Mouse (Mus musculus) thymus, postnatal 36 days (tissue): ENCODE data around the gene Cecr2.
"Not testable (repeated sequence)": the region's sequence is repeated elsewhere in the genome, so short reads cannot be mapped to it uniquely, and the experiment has no call there.

Source experiments
- DNase-seq, 2 experiments: peaks; one replicate each; pipeline ENCODE4 v3.0.0; 2022; ENCODE audit warnings: mixed read lengths in 2 of 2

The Cecr2 gene

DNA sequence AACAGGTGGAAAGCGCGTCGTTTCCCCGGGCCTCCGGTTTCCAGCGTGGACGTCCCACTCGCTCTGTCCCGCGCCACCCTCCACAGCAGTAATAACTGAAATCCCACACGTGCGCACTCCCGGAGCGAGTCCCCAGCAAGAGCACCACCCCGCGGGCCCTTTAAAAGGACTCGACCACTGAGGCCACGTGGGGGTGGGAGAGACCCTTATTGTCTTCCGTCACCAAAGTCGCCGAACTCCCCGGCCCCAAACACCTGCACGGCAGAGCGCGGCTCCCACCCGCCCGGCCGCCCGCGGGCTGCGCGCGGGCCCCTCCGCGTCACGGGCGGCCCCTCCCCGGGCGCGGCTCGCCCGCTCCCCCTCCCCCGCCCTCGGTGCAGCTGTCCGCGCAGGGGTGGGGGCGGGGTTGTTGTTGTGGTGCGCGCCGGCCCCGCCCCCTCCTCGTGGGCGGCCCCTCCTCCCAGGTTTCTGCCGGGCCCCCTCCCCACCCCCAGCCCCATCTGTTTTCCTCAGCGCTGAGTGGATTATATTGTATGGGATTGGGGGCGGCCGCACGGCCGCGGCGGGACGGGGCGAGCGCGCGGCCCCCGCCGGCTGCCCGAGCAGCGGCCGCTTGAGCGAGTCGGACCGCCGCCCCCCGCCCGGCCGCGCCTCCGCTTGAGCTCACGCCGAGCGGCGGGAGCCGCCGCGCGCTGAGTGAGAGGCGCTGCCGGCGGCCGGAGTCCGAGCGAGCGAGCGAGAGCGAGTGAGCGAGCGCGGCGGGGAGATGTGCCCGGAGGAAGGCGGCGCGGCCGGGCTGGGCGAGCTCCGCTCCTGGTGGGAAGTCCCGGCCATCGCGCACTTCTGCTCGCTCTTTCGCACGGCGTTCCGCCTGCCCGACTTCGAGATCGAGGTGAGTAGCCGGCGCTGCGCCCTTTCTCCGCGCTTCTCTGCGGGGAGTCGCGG, at the start of gene Cecr2:
Cecr2 (plus strand) TSS at position 554 of the 945 bp plus-strand sequence.
- DNase-seq = peak; percentile 57 to 70

- DNase-seq = peak in 1 of 2 experiments; percentile 6
These were observed 48.6 kb upstream of the Cecr2 start for GRCm38 (mm10) chr6:120617586-120617985.

DNA sequence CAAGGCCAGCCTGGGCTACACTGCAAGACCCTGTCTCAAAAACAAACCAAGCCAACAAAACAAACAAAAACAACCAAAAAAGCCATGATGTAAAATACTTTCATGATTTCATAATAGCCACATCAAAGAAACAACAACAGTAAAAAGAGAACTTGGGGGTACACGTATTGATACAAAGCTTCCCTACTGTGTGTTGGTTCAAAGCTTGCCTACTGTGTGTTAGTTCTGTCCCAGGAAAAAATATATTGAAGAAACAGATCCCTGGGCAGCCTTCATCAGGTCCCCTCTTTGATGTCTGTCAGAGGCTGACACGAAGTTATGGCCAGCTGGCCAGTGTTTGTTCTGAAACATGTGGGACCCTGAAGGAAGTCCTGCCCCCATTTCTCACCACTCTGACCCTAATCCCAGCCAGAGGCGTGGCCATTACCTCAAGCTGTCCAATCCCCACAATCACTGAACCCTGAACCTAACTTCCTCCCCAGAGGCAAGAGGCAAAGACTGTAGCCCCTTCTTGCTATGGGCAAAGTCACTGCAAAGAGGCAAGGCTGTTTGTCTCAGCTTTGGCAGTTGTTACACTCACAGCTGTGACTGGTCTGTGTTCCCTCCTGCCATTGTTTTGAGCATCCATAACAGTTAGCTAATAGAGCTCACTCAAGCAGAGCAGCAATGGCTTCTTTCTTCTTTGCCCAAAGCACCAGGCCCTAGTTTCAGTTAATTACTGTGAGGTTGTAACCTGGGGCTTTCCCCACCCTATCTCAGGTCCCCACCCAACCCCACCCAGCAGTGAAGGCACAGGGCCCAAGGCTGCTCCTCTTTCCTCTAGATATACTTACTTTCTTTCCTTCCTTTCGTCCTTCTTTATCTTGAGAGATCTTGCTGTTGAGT, 47.4 kb upstream of the Cecr2 start:
- DNase-seq = no peak

- DNase-seq = no peak
These were observed 46.0 kb upstream of the Cecr2 start for GRCm38 (mm10) chr6:120620193-120620592.

DNA sequence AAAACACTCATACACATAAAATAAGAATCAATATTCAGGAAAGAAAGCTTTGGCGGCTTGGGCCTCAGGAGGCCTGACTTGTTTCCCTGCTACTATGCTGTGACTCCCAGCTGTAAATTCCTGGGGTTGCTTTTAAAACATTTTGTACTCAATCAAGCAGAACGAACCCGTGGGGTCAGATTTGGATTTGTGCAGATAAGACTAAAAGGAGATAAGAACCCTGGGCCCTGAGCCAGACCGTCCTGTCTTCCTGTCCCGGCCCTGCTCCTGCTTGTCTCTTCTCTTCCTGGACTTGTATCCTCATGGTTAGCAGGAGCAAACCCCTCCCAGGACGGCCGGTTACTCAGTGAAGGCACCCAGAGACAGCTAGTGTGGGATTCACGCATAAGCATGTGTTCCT, 41.1 kb upstream of the Cecr2 start:
- no peak for DNase-seq

DNA sequence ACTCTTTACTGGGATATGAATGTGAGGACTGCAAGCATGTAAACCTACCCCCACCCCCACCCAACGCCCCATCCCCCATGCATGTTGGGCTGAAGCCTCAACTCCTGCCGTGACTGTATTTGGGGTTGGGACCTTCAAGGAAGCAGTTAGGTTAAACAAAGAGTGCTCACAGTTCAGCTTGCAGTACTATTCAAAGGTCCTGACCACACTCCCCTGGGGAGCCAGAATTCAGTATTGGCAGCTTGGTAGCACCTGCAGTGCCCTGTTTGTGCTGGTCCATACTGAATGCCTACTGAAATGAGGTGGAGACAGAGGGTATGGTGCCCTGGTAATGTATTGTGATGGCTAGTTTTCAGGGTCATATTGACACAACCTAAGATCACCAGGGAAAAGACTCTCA, 39.1 kb upstream of the Cecr2 start:
- DNase-seq = no peak

DNA sequence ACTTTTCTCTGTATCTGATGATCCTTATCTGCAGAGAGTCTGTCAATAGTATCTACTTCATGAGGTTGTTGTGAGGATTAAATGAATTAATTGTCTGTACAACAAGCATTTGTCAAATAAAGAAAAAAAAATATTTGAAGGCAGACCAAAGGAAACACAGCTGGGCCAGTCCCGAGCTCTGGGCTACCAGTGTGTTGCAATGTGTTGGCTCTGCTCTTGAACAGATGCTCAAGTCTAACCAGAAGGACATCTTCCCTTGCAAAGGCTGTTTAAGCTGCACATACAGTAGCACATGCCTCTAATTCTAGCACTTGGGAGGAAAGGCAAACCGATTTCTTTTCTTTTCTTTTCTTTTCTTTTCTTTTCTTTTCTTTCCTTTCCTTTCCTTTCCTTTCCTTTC, 37.2 kb upstream of the Cecr2 start:
- no peak for DNase-seq

DNA sequence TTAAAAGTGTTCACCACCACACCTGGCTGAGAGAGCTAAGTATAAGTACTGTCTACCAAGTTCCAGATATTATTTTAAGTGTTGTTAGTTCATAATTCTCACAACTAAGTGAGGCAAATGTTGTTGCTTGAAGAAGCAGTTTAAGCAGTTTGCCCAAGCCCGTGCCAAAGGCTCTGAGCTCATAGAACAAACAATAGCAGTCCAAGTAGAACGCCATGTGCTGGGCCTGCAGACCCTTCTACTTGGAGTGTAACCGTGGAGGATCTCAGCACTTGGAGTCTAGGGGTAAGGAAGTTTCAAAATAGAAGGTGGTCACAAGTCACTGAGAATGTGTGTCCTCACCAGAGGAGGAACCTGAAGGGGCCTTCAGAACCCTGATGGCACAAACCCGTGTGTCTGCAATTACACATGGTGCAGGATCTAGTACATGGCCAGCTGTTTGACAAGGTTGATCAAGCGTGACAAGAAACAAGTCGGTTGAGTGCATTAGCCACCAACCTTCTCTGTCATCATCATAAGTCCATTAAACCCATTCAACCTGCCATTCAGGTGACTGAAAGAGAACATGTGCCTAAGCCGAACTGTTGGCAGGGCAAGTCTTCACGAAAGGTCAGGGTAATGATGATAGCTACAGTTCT, 30.7 kb upstream of the Cecr2 start:
- no peak for DNase-seq

- DNase-seq = no peak
These were observed 26.6 kb upstream of the Cecr2 start for GRCm38 (mm10) chr6:120639547-120639946.

GRCm38 (mm10) chr6:120641866-120642378, 24.2 kb upstream of the Cecr2 start:
- DNase-seq = no peak

GRCm38 (mm10) chr6:120643776-120644175, 22.4 kb upstream of the Cecr2 start:
- DNase-seq = no peak

DNA sequence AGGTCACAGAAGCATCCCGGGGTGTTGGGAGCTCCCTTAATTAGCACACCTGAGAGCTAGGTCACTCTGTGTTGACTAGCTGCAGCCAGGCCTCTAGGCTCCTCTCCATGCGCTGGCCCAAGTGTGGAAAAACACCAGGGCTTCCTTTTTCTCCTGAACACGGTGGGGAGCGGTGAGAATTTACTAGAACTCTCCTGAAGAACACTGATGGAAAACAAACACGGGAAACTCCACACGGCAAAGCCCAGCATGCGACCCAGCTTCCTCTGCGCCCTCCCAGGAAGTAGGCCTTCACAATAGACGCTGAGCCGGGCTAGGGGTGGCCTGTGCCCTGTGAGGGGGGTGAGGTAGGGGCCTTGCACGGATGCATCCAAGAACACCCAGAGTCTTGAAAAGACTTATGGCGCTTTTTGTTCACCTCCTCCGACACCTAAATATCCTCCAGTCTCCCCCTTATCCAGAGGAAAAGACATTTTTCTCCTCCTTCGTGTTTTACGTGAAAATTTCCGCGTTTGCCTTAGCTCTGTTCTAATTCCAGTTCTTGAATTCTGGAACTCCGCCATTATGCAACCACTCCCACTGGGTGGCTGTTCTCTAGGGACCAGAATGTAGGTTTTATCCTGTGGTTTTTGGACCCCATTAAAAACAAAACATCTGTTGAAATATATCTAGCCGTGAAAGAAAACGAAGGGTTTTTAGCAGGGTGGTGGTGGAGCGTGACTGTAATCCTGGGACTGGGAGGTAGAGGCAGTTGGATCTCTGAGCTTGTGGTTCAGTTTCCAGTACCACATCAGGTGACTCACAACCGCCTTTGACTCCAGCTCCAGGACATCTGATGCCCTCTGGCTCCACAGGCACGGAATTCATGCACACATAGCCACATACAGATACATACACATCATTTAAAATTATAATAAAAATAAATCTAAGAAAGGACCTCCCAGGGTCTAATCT, 21.5 kb upstream of the Cecr2 start:
- DNase-seq = no peak

DNA sequence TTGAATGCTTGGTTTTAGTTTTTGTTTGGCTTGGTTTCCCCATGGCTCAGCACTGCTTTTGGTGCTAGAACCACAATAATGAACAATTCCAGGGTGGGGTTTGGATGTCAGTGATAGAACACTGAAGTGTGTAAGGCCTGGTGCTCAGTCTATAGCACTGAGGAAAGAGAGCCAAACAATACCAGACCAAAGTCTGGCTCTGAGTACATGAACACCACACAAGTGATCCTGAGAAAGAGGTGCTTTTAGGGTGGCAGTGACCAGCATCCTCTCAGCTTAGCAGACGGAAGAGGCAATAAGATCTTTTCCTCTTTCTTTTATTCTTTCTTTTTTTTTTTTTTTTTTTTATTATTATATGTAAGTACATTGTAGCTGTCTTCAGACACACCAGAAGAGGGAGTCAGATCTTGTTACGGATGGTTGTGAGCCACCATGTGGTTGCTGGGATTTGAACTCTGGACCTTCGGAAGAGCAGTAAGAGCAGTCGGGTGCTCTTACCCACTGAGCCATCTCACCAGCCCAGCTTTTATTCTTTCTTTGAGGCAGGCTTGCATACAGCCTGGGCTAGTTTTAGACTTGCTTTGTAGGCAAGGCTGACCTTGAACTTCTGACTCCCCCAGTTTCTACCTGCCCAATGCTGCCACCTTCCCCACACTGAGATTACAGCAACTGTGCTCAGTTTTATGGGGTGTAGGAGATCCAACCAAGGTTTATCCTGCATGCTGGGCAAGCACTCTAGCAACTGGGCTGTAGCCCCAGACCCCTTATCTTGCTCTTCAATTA, 18.7 kb upstream of the Cecr2 start:
- DNase-seq = not testable (repeated sequence)

- no peak for DNase-seq
These were observed 18.0 kb upstream of the Cecr2 start for GRCm38 (mm10) chr6:120648205-120648604.

DNA sequence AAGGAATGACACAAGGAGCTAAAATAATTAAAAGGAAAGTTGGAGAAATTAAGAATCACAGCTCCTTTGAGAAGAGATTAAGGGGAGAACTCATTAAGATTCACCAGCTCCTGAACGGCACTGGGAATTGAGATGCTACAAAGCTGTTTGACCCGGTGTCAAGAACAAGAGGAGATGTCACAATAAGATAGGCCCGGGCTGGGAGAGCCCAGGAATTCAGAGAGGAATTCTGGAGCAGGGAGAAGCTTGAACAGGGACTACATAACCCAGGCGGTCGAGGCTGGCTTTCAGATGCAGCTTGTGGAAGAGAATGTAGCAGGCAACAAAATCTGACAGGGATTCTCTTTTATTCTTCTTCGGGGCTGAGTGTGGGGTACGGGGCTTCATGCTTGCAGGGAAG, 13.5 kb upstream of the Cecr2 start:
- DNase-seq = no peak

DNA sequence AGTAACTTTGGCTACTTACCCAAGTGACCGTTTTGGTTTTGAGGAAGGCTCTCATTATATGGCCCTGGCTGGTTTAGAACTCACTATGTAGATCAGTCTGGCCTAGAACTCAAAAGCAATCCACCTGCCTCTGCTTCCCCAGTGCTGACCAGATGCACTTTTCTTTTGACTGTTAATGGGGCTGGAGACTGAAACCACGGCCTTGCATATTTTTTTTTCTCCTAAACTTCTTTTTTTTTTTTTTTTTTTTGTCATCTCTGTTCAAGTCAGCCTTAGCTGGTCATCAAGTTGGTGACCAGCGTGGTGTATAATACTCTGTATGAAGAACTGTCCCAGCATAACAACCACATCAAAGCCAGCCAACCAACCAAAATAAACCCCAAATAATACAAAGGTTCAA, 10.5 kb upstream of the Cecr2 start:
- DNase-seq = no peak

DNA sequence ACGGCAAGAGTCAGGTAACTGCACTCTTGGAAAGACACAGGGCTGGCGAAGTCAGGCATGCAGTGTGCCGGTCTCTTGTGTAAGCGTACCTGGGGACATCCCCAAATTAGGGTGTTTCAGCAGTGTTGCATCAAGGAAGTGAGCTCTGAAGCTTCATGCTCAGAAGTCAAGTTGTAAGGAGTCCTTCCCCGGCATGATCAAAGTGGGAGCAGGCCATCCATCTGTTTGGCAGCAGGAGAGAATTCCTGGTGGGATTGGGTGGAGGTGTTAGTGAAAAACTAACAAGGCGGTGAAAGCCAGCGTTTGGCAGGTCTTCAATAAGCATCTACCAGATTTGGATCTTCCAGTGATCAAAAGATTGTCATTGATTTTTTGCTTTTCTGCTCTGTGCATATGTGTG, 7.3 kb upstream of the Cecr2 start:
- no peak for DNase-seq

GRCm38 (mm10) chr6:120665415-120665815, 754 bp upstream of the Cecr2 start:
- peak; percentile 8 to 31 for DNase-seq

DNA sequence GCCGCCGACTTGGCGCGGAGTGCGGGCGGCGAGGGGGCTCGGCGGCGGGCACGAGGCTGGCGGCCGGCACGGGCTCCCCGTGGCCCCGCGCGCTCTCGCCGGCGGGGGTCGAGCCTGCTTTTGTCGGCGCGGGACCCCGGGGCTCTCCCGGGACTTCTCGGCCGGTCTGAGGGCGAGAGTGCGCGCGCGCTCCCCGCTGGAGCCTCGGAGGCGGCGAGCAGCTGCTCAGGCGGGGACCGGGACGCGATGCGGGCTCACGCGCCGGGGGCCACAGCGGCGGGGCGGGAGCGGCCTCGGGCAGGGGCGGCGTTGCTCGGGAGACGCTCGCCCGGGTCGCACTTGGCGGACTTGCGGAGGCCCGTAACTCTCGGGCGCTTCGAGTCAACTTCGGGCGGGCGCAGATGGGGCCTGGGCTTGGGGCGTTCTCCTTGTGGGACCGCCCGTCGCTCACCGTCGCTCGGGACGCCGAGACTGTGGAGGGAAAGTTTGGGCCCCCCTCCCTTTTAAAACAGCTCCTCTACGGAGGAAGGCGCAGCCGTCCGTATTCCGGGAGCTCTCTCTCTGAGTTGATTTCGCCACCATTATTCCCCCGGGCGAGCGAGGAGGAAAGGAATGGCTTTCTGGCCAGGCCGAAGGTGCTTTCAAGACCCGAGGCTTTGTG, 722 bp downstream of the Cecr2 start:
- DNase-seq = peak; percentile 41 to 51

- DNase-seq = no peak
These were observed 1.2 kb downstream of the Cecr2 start for GRCm38 (mm10) chr6:120667422-120667781.
